Mouse (Mus musculus) hindbrain, postnatal 0 days (tissue): ENCODE results near the gene Nthl1. TPM values are rescaled to one million over a fixed set of nuclear protein-coding genes. Genes with fewer than 3 reads are reported as not detected.
A peak's percentile ranks its signal among the peaks of the same experiment; 100 is the strongest.

Source experiments
- ATAC-seq: fragments of 200-750 bp; cut with Nextera tagmentation; 2 replicates; pipeline ENCODE4 v1.8.0; 2017; ENCODE audit warnings: mild to moderate bottlenecking, moderate TSS enrichment, moderate library complexity
- DNase-seq: peaks from one replicate; pipeline ENCODE4 v3.0.0-alpha.2; 2015; ENCODE audit warnings: low spot score
- H3K27ac ChIP-seq: fragments of 300-500 bp; sonication (generic); 2 replicates; pipeline ENCODE4 v1.5.1; 2014; ENCODE audit warnings: mild to moderate bottlenecking
- H3K27me3 ChIP-seq: fragments of 300-500 bp; sonication (generic); 2 replicates; pipeline ENCODE4 v1.6.1; 2014; ENCODE audit warnings: low read length, mixed read lengths; ENCODE audit not compliant: insufficient read depth
- H3K36me3 ChIP-seq: fragments of 300-500 bp; sonication (generic); 2 replicates; pipeline ENCODE4 v1.6.1; 2014; ENCODE audit warnings: low read length, mixed read lengths; ENCODE audit not compliant: insufficient read depth
- H3K4me1 ChIP-seq: fragments of 300-500 bp; sonication (generic); 2 replicates; pipeline ENCODE4 v1.6.1; 2014; ENCODE audit warnings: antibody characterized with exemption, low read length, mixed read lengths; ENCODE audit not compliant: insufficient read depth
- H3K4me2 ChIP-seq: fragments of 300-500 bp; sonication (generic); 2 replicates; pipeline ENCODE4 v1.6.1; 2014; ENCODE audit warnings: low read depth, mild to moderate bottlenecking, low read length, moderate library complexity, mixed read lengths
- H3K4me3 ChIP-seq: fragments of 300-500 bp; sonication (generic); 2 replicates; pipeline ENCODE4 v1.5.1; 2014; ENCODE audit warnings: low read length
- H3K9ac ChIP-seq: fragments of 300-500 bp; sonication (generic); replicated peaks from 2 replicates; pipeline ENCODE4 v1.6.1; 2014; ENCODE audit warnings: mild to moderate bottlenecking, low read length, moderate library complexity, mixed read lengths
- H3K9me3 ChIP-seq: fragments of 300-500 bp; sonication (generic); 2 replicates; pipeline ENCODE4 v1.6.1; 2016; ENCODE audit warnings: low read length, mixed read lengths
- CTCF ChIP-seq: IDR thresholded peaks from 2 replicates; pipeline ENCODE4 v1.5.1; 2016; ENCODE audit warnings: antibody characterized with exemption, control low read depth, low read depth
- WGBS: fragments of 180-500 bp; shearing (Covaris S2); extraction: QIAGEN DNeasy Blood & Tissue Kit; methylation state at CpG from one replicate; pipeline ENCODE4 v1.1.7; 2014; 5-methylcytosine and 5-hydroxymethylcytosine counted together
- microRNA-seq, 2 experiments: library from miRNA; unstranded; fragments of <30 nt; microRNA quantifications; one replicate each; pipeline ENCODE4; 2016
- polyA plus RNA-seq: library from polyadenylated mRNA; unstranded; fragments of >200 nt; fragmentation: Nextera tagmentation; extraction: Ambion mirVana; gene quantifications from 2 replicates; pipeline ENCODE4 v1.2.1, GENCODE M21; 2015
- total RNA-seq: library from RNA; depleted of rRNA; stranded (reverse); fragments of >200 nt; gene quantifications from 2 replicates; pipeline ENCODE4 v1.2.3, GENCODE M21; 2014; rRNA removed

The Nthl1 gene
- total and polyA plus RNA-seq, 2 experiments from 2014 or later = 4.2 to 7.2 TPM

- no peak for TF ChIP-seq CTCF
- Histone ChIP-seq H3K27ac (no peak overlapping the region), H3K4me2 (0 out of 2 replicates have a peak overlapping the region, but pooled peaks have one; percentile 3), H3K27me3 (no peaks in the 10 kb centered on the region), H3K4me3 (no peak overlapping the region), H3K9ac (no peak overlapping the region), H3K36me3 (peaks cover 7% of the 10 kb centered on the region; the same call in 1 of the 2 replicates), H3K4me1 (peaks cover 8% of the 10 kb centered on the region; the same call in 1 of the 2 replicates), H3K9me3 (no peaks in the 10 kb centered on the region)
- WGBS = 30% methylated on average over 16 of the region's 16 CpGs
- ATAC-seq (no peak), DNase-seq (no peak)
Observed at GRCm38 (mm10) chr17:24686514-24686913, 54.0 kb downstream of the Nthl1 start.

- ATAC-seq = no peak
Observed at GRCm38 (mm10) chr17:24687146-24687595, 54.7 kb downstream of the Nthl1 start.

GRCm38 (mm10) chr17:24687599-24687998 is 55.1 kb downstream of the Nthl1 start:
- Histone ChIP-seq H3K4me3 (peak overlapping the region; percentile 74), H3K9me3 (no peaks in the 10 kb centered on the region), H3K27ac (no peak overlapping the region), H3K36me3 (0 out of 2 replicates have a peak, but pooled peaks cover 4% of the 10 kb centered on the region), H3K4me1 (peaks cover 8% of the 10 kb centered on the region; the same call in 1 of the 2 replicates), H3K9ac (peak overlapping the region; percentile 44; the same call in 1 of the 2 replicates), H3K4me2 (peak overlapping the region; percentile 74), H3K27me3 (no peaks in the 10 kb centered on the region)
- no peak for DNase-seq
- 17% methylated on average over 23 of the region's 23 CpGs for WGBS
- no peak for TF ChIP-seq CTCF
- ATAC-seq = no peak

More at GRCm38 (mm10) chr17:24687146-24687595, 54.7 kb downstream of the Nthl1 start:
- peak overlapping the region; percentile 74 for H3K4me3 ChIP-seq
- no peak for TF ChIP-seq CTCF
- H3K36me3 ChIP-seq = peaks cover 1% of the 10 kb centered on the region; the same call in 1 of the 2 replicates
- H3K9me3 ChIP-seq = no peaks in the 10 kb centered on the region
- peak overlapping the region; percentile 74 for H3K4me2 ChIP-seq
- no peaks in the 10 kb centered on the region for H3K27me3 ChIP-seq
- H3K9ac ChIP-seq = peak overlapping the region; percentile 44; the same call in 1 of the 2 replicates
- WGBS = 3% methylated on average over 24 of the region's 25 CpGs
- peaks cover 8% of the 10 kb centered on the region; the same call in 1 of the 2 replicates for H3K4me1 ChIP-seq
- peak; percentile 35 for DNase-seq
- no peak overlapping the region for H3K27ac ChIP-seq

Small RNA genes within 50 kb of the gene (microRNA-seq; reads per million reads assigned to microRNA genes)
- gene Gm24589 = 0 reads per million in 2 experiments

Other genes starting within 250 kb of the Nthl1 start
- 234 and 244 TPM in 2 replicates for gene Rnps1, start 218.1 kb upstream of the Nthl1 start, total RNA-seq
- 287 and 295 TPM in 2 replicates for gene Rnps1, start 218.1 kb upstream of the Nthl1 start, polyA plus RNA-seq
- gene Eci1, start 206.0 kb upstream of the Nthl1 start, total RNA-seq = 45.2 and 47.9 TPM in 2 replicates
- 56.8 and 60.6 TPM in 2 replicates for gene Eci1, start 206.0 kb upstream of the Nthl1 start, polyA plus RNA-seq
- gene Dnase1l2, start 189.6 kb upstream of the Nthl1 start, total RNA-seq = 4.7 and 7.0 TPM in 2 replicates
- 0.71 and 1.1 TPM in 2 replicates for gene Dnase1l2, start 189.6 kb upstream of the Nthl1 start, polyA plus RNA-seq
- gene E4f1, start 162.4 kb upstream of the Nthl1 start, total RNA-seq = 32.4 and 36.3 TPM in 2 replicates
- gene E4f1, start 162.4 kb upstream of the Nthl1 start, polyA plus RNA-seq = 28.0 and 33.5 TPM in 2 replicates
- 71.7 and 74.1 TPM in 2 replicates for gene Pgp, start 162.3 kb upstream of the Nthl1 start, total RNA-seq
- gene Pgp, start 162.3 kb upstream of the Nthl1 start, polyA plus RNA-seq = 94.1 and 97.6 TPM in 2 replicates
- 0.47 and 4.0 TPM in 2 replicates for gene Bricd5, start 158.8 kb upstream of the Nthl1 start, total RNA-seq
- gene Bricd5, start 158.8 kb upstream of the Nthl1 start, polyA plus RNA-seq = 1.3 and 1.4 TPM in 2 replicates
- 45.9 and 55.3 TPM in 2 replicates for gene Mlst8, start 153.6 kb upstream of the Nthl1 start, total RNA-seq
- gene Mlst8, start 153.6 kb upstream of the Nthl1 start, polyA plus RNA-seq = 26.3 and 26.4 TPM in 2 replicates
- 152 and 163 TPM in 2 replicates for gene Caskin1, start 144.1 kb upstream of the Nthl1 start, total RNA-seq
- gene Caskin1, start 144.1 kb upstream of the Nthl1 start, polyA plus RNA-seq = 42.1 and 43.7 TPM in 2 replicates
- 159 and 165 TPM in 2 replicates for gene Traf7, start 104.7 kb upstream of the Nthl1 start, total RNA-seq
- 64.0 and 66.1 TPM in 2 replicates for gene Traf7, start 104.7 kb upstream of the Nthl1 start, polyA plus RNA-seq
- 2.7 and 4.0 TPM in 2 replicates for gene Rab26, start 98.5 kb upstream of the Nthl1 start, total RNA-seq
- 10.6 and 14.7 TPM in 2 replicates for gene Rab26, start 98.5 kb upstream of the Nthl1 start, polyA plus RNA-seq
- 87.9 and 99.2 TPM in 2 replicates for gene Pkd1, start 82.8 kb upstream of the Nthl1 start, total RNA-seq
- gene Pkd1, start 82.8 kb upstream of the Nthl1 start, polyA plus RNA-seq = 14.9 and 16.0 TPM in 2 replicates
- gene Tsc2, start 50 bp upstream of the Nthl1 start, total RNA-seq = 98.0 and 114 TPM in 2 replicates
- 45.7 and 51.2 TPM in 2 replicates for gene Tsc2, start 50 bp upstream of the Nthl1 start, polyA plus RNA-seq
- 72.8 and 91.1 TPM in 2 replicates for gene Slc9a3r2, start 17.6 kb downstream of the Nthl1 start, total RNA-seq
- gene Slc9a3r2, start 17.6 kb downstream of the Nthl1 start, polyA plus RNA-seq = 57.6 and 60.6 TPM in 2 replicates
- gene Npw, start 25.8 kb downstream of the Nthl1 start, total RNA-seq = 0.78 TPM in 1 of 2 replicates, not detected in the other
- gene Npw, start 25.8 kb downstream of the Nthl1 start, polyA plus RNA-seq = 0.65 and 0.81 TPM in 2 replicates
- gene Zfp598, start 37.0 kb downstream of the Nthl1 start, total RNA-seq = 40.9 and 47.0 TPM in 2 replicates
- gene Zfp598, start 37.0 kb downstream of the Nthl1 start, polyA plus RNA-seq = 14.2 and 14.6 TPM in 2 replicates
- gene Syngr3, start 57.3 kb downstream of the Nthl1 start, total RNA-seq = 331 and 347 TPM in 2 replicates
- 280 and 294 TPM in 2 replicates for gene Syngr3, start 57.3 kb downstream of the Nthl1 start, polyA plus RNA-seq
- gene Gfer, start 63.5 kb downstream of the Nthl1 start, total RNA-seq = 21.1 and 26.1 TPM in 2 replicates
- 39.7 and 41.4 TPM in 2 replicates for gene Gfer, start 63.5 kb downstream of the Nthl1 start, polyA plus RNA-seq
- 6.1 and 8.1 TPM in 2 replicates for gene Noxo1, start 63.6 kb downstream of the Nthl1 start, total RNA-seq
- gene Noxo1, start 63.6 kb downstream of the Nthl1 start, polyA plus RNA-seq = 1.4 and 2.2 TPM in 2 replicates
- 53.2 and 55.2 TPM in 2 replicates for gene Tbl3, start 75.0 kb downstream of the Nthl1 start, total RNA-seq
- gene Tbl3, start 75.0 kb downstream of the Nthl1 start, polyA plus RNA-seq = 43.5 and 49.2 TPM in 2 replicates
- not detected in 2 replicates for gene Rnf151, start 85.4 kb downstream of the Nthl1 start, total RNA-seq
- gene Rnf151, start 85.4 kb downstream of the Nthl1 start, polyA plus RNA-seq = not detected in 2 replicates
- 2,181 and 2,600 TPM in 2 replicates for gene Rps2, start 85.4 kb downstream of the Nthl1 start, total RNA-seq
- gene Rps2, start 85.4 kb downstream of the Nthl1 start, polyA plus RNA-seq = 809 and 820 TPM in 2 replicates
- 135 and 157 TPM in 2 replicates for gene Ndufb10, start 91.8 kb downstream of the Nthl1 start, total RNA-seq
- 353 and 356 TPM in 2 replicates for gene Ndufb10, start 91.8 kb downstream of the Nthl1 start, polyA plus RNA-seq
- 1.3 TPM in 1 of 2 replicates, not detected in the other for gene Rpl3l, start 95.1 kb downstream of the Nthl1 start, total RNA-seq
- gene Rpl3l, start 95.1 kb downstream of the Nthl1 start, polyA plus RNA-seq = 0.41 and 0.52 TPM in 2 replicates
- 17.0 and 19.6 TPM in 2 replicates for gene Msrb1, start 104.0 kb downstream of the Nthl1 start, total RNA-seq
- gene Msrb1, start 104.0 kb downstream of the Nthl1 start, polyA plus RNA-seq = 22.7 and 25.5 TPM in 2 replicates
- not detected in 2 replicates for gene Hs3st6, start 120.3 kb downstream of the Nthl1 start, total RNA-seq
- 0.43 and 0.47 TPM in 2 replicates for gene Hs3st6, start 120.3 kb downstream of the Nthl1 start, polyA plus RNA-seq
- gene Meiob, start 171.6 kb downstream of the Nthl1 start, total RNA-seq = not detected in 2 replicates
- gene Meiob, start 171.6 kb downstream of the Nthl1 start, polyA plus RNA-seq = 0.10 TPM in 1 of 2 replicates, not detected in the other
- 64.8 and 93.5 TPM in 2 replicates for gene Hagh, start 207.5 kb downstream of the Nthl1 start, total RNA-seq
- gene Hagh, start 207.5 kb downstream of the Nthl1 start, polyA plus RNA-seq = 82.4 and 84.2 TPM in 2 replicates
- gene Fahd1, start 217.7 kb downstream of the Nthl1 start, total RNA-seq = 16.6 and 25.7 TPM in 2 replicates
- gene Fahd1, start 217.7 kb downstream of the Nthl1 start, polyA plus RNA-seq = 20.2 and 22.2 TPM in 2 replicates
- 0.52 TPM in 1 of 2 replicates, not detected in the other for gene Igfals, start 233.3 kb downstream of the Nthl1 start, total RNA-seq
- gene Igfals, start 233.3 kb downstream of the Nthl1 start, polyA plus RNA-seq = 0.18 and 0.29 TPM in 2 replicates